Mouse (Mus musculus) spleen, postnatal 10 days (tissue): ENCODE data around the gene Olfr18.
"Not testable (repeated sequence)": the region's sequence is repeated elsewhere in the genome, so short reads cannot be mapped to it uniquely, and the experiment has no call there.

Source experiments
- DNase-seq, 2 experiments: peaks; one replicate each; pipeline ENCODE4 v3.0.0; 2021 to 2022; ENCODE audit warnings: low spot score in 2 of 2

The Olfr18 gene

DNA sequence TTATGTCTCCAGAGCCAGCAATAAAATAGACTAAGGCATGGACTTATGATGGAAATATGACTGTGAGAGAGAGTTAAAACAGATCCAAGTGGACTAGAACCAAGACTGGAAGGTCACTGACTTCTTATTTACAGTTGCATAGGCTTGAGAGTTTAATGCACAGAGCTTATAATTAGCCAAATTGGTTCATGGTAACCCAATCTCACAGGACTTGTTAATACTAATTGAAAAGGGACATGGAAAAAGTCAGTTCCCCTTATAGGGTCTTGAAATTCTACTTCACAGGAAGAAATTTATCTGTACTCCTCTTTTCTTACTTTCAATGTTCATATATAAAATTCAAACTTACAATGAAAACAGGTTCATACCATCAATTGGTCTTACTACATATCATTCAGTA, at the start of gene Olfr18:
Gene Olfr18 (minus strand): TSS at position 101 of the 400 bp plus-strand sequence.
- no peak for DNase-seq

GRCm38 (mm10) chr9:20385343-20385703, 49.4 kb upstream of the Olfr18 start:
- DNase-seq: no peak

DNA sequence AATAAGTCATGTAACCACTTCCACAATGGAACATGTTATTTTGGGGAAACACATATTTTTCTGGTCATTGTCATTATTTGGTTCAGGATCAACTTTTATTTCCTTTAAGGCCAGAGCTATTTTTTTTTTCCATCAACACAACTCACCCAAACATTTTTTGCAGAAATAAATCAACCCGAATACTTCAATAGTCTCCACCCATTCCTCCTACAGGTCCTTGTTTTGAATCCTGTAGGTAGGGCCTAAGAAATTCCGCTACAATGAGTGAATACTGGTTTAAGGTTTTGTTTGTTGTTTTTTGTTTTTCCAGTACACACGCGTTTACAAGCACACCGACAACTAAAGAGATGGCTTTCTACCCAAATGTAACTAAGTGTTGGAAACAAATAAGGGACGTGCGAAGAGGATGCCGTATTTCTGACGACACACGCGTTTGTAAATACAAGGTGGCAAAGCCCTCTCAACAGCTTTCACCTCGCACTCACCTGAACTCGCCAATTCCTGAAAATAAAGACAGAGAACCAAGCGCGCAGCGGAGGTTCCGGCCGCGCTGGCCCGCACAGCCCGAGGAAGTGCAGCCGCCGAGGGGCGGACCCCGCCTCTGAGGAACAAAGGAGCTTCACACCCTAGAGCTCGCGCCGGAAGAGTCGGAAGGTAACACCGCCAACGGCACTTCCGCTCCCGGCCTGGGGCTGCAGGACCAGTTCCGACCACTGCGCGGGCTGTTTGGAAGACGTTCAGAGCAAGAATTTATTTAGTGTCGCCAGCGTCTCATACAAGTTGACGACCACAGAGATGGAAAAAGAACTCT, 48.8 kb upstream of the Olfr18 start, which contains the start of gene Zfp560:
Gene Zfp560 (minus strand): TSS at position 646 of the 811 bp plus-strand sequence.
- DNase-seq: peak; percentile 82 to 90

GRCm38 (mm10) chr9:20383659-20384058, 47.8 kb upstream of the Olfr18 start:
- DNase-seq: no peak

- DNase-seq: no peak
Measured at GRCm38 (mm10) chr9:20374712-20375111, 38.8 kb upstream of the Olfr18 start.

GRCm38 (mm10) chr9:20367311-20367710, 31.4 kb upstream of the Olfr18 start:
- no peak for DNase-seq

- no peak for DNase-seq
Measured at GRCm38 (mm10) chr9:20348501-20348900, 12.6 kb upstream of the Olfr18 start.

- DNase-seq: no peak
Measured at GRCm38 (mm10) chr9:20298232-20298631, 37.7 kb downstream of the Olfr18 start, which contains the start of gene Olfr873. Gene Olfr873 (plus strand): TSS chr9:20298532.

GRCm38 (mm10) chr9:20295562-20295961, 40.3 kb downstream of the Olfr18 start:
- not testable (repeated sequence) for DNase-seq

- DNase-seq: no peak
Measured at GRCm38 (mm10) chr9:20282051-20282450, 53.8 kb downstream of the Olfr18 start, which contains the start of gene Olfr39. Gene Olfr39 (plus strand): TSS chr9:20282351.
